Mouse (Mus musculus): Measurements from ENCODE around the gene Ankdd1b.

The Ankdd1b gene

GRCm38 (mm10) chr13:96401251-96401650 is 69.7 kb downstream of the Ankdd1b start:
- DNase-seq: no peak

DNA sequence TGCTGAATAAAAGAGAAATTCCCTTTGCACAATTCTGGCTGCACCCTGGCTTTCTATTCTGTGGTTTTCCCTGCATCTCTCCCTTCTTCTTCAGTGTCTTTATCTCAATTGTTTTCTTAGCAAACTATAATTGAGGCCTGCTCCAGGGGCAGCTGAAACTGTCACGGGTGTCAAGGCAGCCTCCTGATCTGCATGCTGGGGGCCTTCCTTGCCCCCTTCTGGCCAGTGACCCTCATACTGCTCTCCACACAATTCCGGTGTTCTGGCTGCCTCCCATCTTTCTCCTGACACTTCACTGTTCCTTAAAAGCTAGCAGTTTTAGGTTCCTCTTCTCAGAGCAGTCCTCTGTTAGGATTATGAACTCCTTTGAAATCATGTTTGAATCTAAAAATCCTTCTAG is 81.7 kb downstream of the Ankdd1b start:
- no peak for DNase-seq

DNA sequence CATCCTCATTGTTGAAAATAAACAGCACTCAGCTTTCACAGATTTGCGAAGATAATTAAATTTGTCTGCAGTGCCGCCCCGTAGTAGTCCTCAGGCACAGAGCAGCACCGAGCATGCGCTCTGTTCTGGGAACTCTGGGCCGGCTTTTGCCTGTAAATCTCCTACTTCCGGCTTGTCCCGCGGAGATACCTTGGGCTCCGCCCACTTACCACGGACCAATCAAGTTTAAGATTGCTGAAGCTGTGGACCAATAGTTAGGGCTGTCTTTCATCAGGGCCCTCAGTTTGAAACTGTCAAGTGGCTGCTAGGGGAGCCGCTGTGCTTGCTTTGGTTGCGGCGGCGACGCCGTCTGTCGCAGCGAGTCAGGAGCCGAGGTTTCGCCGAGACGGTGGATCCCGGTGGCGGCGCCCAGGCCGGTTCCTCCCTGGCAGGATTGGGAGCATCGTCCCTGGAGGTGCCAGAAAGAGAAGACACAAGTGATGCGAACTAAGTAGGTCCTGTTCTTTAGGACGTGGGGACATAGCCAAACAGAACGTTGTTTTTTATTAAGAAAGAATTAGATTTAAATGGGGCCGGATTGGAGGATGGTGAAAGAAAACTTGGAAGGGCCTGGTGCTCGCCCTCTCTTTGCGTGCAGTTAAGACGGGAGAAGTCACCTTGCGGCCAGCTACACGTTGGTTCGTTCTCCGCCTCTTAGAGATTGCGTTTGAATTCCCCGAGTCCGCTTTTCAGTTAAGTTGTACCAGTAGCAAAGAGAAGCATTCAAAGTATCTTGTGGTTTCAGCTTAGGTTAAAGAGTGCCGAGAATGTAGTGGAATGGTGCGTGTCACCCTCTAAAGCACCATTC is 82.7 kb downstream of the Ankdd1b start, which contains the start of gene Poc5:
Gene Poc5 (plus strand): TSS at position 253 of the 847 bp plus-strand sequence.
- peak; percentile 98 for DNase-seq

DNA sequence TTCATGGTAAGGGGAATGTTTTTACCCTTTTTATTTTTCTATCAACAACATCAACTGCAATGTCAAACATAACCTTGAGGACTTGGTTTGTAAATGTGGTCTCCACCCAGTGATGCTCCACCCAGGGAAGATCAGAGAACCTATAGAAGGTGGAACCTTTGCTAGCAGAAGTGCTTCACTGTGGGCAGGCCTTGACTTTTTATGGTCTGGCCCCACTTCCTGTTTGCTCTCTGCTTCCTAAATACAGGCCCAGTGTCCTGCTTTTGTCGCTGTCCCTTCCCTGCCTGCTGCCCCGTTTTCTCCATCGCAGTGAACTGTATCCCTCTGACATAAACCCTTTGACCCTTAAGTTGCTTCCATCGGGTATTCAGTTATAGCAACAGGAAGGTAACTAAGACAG is 93.1 kb downstream of the Ankdd1b start:
- no peak for DNase-seq

- no peak for DNase-seq
Measured at GRCm38 (mm10) chr13:96376871-96377270, 94.1 kb downstream of the Ankdd1b start.

DNA sequence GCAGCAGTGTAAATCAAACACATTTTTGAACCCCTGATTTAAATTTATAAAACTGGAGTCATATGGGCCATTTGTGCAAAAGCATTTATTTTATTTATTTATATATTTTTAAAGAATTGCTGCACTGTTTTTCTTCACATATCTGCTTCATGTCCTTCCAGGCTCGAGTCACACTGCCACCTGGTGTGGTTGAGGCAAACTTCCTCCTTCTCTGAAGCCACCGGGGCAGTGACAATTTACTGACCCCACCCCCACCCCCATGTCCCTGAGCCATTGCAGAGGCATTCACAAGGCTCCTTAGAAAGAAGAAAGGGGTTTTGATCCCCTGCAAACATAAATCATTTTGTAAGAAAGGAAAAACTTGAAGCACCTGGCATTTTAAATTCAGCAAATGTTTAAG is 95.5 kb downstream of the Ankdd1b start:
- DNase-seq: no peak
